Mouse (Mus musculus): Measurements from ENCODE around the gene Uba7. TPM values are rescaled to one million over a fixed set of nuclear protein-coding genes. Genes with fewer than 3 reads are reported as not detected.

The Uba7 gene
- total RNA-seq, 2 experiments from 2014 or later = 3.6 to 4.2 TPM

DNA sequence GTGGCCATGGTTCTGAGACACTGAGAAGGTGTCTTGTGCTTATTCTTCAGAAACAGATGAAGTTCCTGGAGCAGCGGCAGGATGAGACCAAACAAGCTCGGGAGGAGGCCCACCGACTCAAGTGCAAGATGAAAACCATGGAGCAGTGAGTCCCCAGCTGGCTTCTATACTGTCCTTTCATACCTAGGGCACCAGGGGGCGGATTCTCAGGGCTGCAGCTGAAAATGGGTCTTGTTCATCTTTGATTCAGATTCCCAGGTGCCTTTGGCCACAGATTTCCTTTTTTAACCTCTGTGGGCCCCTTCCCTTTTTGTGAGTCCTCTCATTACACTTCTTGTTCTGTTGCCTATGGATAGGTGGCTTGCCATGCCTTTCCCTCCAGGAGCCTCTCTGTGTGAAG, 14.4 kb upstream of the Uba7 start:
- DNase-seq (ENCODE audit: low spot score in 2 of 2) = no peak
- intact Hi-C loops (cut with DNase I) = loop anchor here (5.0 kb wide), 1 partner anchor 86 kb away; the partner anchor contains the start of gene Gmppb

DNA sequence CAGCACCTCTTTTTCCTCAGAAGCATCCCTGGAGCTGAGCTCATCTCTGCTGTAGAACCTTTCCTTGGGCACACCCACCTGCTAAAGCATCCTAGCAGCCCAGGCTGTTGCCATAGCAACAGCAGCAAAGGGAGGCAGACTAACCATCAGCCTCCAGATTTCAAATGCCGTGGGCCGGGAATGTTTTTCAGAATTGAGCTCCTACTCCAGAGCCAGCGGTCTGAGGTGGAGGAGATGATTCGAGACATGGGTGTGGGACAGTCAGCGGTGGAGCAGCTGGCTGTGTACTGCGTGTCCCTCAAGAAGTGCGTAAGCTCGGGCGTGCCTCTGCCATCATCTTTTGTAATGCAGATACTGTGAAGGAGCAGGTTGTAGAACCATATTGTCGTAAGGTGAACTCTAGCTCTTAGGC, 13.9 kb upstream of the Uba7 start:
- intact Hi-C loops (cut with DNase I) = loop anchor here (5.0 kb wide), 1 partner anchor 86 kb away; the partner anchor contains the start of gene Gmppb

DNA sequence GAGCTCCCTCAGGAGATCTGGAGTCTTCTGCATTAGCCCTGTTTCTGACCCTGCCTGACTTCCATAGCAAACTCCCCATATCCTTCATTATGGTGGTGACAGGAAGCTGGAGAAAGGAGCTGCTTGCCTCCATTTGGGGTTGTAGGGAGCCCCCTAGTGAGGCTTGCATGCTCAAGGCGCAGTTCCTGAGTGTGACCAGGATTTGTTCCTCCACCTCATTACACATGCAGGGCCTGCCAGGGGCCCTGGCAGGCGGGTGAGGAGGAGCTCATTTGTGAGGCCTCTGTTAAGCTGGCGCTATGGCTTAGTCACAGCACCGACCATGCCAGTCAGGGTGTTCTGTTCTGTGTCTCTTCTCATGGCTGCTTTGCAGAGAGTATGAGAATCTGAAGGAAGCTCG, 13.4 kb upstream of the Uba7 start:
- DNase-seq (ENCODE audit: low spot score in 2 of 2) = peak; percentile 73 to 87
- intact Hi-C loops (cut with DNase I) = loop anchor here (2.0 to 5.0 kb wide), 2 partner anchors 57 to 85 kb away; partner anchors contain the start of gene Gmppb

More for the DNA sequence above, 13.9 kb upstream of the Uba7 start:
- peak; percentile 86 to 93 for DNase-seq (ENCODE audit: low spot score in 2 of 2)

DNA sequence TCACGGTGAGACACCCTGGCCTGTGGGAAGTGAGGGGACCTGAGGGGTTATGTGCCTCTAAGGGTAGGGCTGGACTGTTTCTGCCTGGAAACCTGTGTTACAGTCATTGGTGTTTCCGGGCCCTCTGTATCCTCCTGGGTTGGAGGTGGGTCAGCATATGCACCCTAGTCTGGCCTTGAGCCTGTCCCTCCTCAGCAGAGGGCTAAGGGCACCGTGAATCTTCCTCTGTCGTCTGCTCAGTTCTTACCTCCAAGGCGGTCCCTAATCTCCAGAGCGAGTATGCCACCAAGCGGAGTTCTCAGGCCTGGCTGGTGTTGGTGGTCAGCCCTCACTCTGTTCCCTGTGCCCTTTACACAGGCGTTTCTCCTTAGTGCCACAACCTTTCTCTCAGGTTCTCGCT, 12.4 kb upstream of the Uba7 start:
- intact Hi-C loops (cut with DNase I) = loop anchor here (2.0 to 5.0 kb wide), 2 partner anchors 58 to 84 kb away; partner anchors contain the start of gene Gmppb
- no peak for DNase-seq (ENCODE audit: low spot score in 2 of 2)

DNA sequence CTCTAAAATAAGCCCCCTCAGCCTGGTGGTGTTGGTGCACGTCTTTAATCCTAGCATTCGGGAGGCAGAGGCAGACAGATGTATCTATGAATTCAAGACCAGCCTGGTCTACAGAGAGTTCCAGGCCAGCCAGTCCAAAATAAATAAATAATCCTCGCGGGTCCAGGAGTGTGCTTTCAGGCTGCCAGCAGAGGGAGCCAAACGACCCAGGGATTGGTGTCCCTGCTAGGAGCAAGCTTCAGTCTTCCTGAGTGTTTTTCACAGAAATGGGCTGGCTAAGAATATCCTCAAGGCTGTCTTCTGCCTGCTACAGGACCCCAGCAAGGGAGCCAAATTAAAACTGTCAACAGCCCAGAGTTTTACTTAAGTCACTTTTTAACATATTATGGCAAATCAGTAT, 11.6 kb upstream of the Uba7 start:
- peak; percentile 75 to 88 for DNase-seq (ENCODE audit: low spot score in 2 of 2)
- intact Hi-C loops (cut with DNase I) = loop anchor here (2.0 to 5.0 kb wide), 2 partner anchors 59 to 84 kb away; partner anchors contain the start of gene Gmppb

DNA sequence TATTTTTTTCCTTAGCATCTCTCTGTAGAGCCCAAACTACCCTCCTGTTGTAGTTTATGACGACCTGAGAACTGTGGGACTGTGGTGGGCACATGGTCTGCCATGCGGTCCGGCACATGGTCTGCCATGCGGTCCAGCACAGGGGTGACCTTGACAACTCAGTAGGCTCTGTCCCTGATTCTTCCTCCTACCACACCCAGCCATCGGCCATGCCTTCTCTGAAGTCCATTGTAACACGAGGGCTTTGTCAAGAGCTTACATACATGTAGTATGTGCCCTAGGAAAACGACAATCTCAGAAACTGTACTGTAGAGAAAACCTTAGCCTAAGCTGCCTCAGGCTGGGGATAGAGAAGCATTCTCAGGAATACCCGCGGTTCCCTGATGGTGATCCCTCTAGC, 10.6 kb upstream of the Uba7 start:
- intact Hi-C loops (cut with DNase I) = loop anchor here (5.0 kb wide), 1 partner anchor 83 kb away; the partner anchor contains the start of gene Gmppb
- DNase-seq (ENCODE audit: low spot score in 2 of 2) = no peak

DNA sequence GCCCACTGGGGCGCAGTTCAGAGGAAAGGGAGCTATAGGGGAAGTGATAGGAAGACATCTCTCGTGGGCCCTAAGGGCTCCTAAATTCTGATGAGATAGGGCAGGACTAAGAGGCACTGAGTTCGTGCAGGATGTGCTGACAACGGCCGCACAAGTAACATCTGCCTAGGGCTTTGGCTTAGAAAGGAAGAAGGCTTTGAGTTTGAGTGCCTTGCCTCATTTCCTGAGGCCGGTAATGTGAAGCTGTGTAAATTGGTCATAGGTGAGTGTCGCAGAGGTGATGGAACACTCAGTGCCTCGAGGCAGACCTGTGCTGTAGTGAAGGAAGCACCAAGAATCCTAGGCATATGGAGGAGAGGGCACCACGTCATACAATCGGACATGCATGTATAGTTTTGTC, 8.6 kb upstream of the Uba7 start:
- intact Hi-C loops (cut with DNase I) = no loop called here
- DNase-seq (ENCODE audit: low spot score in 2 of 2) = no peak

DNA sequence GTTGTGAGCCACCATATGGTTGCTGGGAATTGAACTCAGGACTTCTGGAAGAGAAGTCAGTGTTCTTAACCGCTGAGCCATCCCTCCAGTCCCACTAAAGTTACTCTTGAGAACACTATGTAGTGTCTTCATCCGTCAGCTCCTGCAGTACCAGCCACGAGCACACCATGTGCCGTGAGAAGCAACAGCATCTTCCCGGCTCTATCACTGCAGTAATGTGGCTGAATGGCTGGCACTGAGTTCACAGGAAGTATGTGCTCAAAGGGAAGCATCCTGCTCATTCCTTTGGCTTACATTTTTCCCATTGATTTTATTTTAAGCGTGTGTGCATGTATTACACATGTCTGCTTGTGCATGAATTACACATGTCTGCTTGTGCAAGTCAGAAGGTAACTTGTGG, 7.9 kb upstream of the Uba7 start:
- DNase-seq (ENCODE audit: low spot score in 2 of 2) = no peak
- intact Hi-C loops (cut with DNase I) = no loop called here

DNA sequence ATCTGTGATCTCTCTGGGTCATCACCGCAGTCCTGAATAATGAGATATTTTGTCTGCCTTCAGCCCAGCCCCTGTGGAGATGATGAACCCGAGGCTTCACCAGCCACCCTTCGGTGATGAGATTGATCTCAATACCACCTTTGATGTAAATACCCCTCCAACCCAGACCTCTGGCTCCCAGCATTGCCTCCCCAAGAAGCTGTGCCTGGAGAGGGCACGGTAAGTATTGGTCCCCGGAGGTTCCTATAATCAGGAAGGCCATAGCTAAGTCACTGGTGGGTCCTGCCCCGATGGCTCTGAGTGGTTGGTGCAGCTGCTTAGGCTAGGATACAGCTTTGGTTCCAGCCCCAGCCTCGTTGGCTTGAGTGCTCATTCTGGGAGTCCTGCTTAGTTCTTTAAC, 6.8 kb upstream of the Uba7 start:
- intact Hi-C loops (cut with DNase I) = no loop called here
- no peak for DNase-seq (ENCODE audit: low spot score in 2 of 2)

DNA sequence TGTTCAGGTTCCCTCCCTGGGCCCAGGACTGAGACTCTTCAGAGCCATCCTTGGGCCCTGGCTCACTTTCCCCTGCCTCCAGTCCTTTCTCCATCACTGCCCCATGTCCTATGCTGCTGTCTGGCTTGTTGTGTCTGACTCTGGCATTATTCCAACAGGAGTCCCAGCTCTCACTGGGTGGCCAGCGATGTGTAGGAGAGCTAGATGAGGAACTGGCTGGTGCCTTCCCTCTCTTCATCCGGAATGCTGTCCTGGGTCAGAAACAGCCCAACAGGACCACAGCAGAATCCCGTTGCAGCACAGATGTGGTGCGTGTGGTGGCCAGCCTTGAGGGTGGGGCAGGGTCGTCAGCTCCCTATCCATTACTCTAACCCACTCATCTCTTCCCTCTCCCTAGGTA, 5.0 kb upstream of the Uba7 start:
- no peak for DNase-seq (ENCODE audit: low spot score in 2 of 2)
- intact Hi-C loops (cut with DNase I) = no loop called here

DNA sequence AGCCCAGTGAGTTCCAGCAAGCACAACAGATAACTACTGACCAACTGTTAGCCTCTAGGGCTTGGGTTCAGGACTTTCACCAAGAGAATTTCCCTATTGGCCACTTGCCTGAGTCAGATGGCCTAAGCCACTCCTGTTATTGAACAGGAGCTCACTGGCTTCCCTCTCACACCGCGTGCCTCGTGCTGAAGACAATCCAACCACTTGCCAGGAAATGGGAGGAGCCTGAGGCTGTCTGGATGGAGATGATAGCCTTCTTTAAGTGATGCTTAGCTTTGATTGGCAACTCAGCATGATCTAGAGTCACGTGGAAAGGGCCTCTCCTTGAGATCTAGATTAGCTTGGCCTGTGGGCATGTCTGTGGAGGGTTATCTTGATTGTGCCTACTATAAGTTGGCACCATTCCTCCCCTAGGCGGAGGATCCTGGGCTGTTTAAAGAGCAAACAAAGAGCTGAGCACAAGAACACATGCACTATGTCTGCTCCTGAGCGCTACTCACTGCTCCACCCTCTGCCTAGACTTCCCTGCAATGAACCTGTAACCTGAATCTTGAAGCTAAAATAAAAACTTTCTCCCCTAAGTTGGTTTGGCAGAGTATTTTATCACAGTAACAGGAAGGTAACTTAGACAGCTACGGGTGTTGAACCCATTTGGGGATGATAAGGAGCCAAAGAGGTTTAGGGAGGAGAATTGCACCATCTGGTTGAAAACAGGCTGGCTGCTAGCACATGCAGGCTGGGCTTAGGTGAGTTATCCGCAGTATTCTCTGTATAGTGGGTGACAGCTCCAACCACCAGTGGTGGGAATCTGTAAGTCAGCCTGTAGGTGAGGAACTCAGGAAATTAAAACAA, 3.4 kb upstream of the Uba7 start:
- no peak for DNase-seq (ENCODE audit: low spot score in 2 of 2)
- intact Hi-C loops (cut with DNase I) = no loop called here

DNA sequence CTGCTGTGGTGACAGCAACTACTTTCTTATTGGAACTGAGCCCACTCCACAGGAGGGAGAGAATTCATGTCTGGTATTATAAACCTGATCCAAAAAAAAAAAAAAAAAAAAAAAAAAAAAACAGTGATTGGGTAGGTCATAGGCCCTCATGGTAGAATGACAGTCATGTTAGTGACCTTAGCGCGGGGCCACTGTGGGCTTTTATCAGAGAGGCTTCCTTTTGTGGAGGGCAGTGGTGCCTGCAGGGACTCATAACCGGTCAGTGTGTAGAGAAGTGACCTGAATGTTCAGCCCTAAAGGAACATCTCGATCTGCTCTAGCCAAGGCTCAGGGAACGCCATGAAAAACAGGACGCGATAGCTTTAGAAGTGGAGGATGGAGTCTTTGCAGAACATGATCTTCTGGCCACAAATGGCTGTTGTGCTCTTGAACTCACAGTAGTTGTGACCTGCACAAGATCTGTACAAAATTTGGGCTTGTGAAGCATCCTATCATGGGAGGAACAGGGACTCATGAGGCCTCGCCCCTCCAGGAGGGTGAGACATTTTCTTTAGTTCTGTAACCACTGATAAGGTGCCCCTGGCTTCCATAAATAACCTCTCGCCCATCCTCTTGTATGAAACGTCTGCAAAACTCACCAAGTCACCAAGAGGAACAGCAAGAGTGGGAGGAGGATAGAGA, 674 bp upstream of the Uba7 start:
- intact Hi-C loops (cut with DNase I) = no loop called here
- no peak for DNase-seq (ENCODE audit: low spot score in 2 of 2)

DNA sequence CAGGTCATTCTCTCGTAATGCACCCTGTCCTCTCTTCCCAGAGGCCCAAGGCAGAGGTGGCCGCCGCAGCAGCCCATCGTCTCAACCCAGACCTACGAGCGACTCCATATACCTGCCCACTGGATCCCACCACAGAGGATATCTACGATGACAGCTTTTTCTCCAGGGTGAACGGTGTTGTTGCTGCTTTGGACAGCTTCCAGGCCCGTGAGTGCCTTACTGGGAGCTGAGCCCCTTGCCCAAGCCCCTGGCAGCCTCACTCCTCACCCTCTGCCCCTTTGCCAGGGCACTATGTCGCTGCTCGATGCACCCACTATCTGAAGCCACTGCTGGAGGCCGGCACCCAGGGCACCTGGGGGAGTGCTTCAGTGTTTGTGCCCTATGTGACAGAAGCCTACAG, 3.5 kb downstream of the Uba7 start:
- intact Hi-C loops (cut with DNase I) = no loop called here

DNA sequence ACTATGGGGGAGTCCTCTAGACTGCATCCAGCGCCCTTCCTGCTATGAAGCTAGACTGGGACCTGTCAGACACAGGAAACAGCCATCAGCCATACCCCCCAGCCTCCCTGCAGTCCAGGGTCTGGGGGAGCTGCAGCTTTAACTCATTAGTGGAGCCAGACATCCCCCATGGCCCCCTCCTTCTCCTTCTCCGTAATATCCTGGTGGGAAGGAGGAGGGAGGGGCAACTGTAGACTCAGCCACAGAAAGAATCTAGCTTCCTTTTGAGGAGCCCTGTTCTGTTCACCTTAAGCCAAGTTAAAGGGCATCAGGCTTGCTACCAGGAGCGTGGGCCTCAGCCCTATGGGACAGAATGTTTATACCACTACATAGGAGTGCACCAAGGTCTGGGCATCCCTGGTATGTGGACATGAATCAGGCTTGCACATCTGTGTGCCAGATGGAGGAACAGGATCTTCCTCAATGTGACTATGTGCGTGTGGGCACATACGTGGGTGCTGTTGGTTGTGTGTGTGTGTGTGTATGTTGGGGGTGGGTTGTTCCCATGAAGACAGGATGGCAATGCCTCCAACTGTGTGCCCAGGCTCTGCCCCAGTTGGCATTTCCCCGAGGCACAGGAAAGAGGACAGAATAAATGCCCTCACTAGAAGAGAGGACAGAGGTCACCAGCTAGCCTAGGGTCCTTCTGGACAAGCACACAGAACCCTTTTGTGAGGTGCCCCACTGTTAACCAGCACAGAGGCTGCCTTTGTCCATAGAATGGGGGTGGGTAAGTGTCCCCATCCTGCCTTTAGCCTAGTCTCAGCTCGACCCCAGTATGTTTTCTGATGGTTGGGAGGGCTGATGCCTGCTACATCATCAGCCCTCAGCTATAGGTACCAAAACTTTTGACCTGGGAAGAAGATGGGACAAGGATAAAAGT, 6.6 kb downstream of the Uba7 start:
- DNase-seq (ENCODE audit: low spot score in 2 of 2) = peak; percentile 44 to 64
- intact Hi-C loops (cut with DNase I) = no loop called here

More for the DNA sequence above, 3.5 kb downstream of the Uba7 start:
- DNase-seq (ENCODE audit: low spot score in 2 of 2) = no peak

DNA sequence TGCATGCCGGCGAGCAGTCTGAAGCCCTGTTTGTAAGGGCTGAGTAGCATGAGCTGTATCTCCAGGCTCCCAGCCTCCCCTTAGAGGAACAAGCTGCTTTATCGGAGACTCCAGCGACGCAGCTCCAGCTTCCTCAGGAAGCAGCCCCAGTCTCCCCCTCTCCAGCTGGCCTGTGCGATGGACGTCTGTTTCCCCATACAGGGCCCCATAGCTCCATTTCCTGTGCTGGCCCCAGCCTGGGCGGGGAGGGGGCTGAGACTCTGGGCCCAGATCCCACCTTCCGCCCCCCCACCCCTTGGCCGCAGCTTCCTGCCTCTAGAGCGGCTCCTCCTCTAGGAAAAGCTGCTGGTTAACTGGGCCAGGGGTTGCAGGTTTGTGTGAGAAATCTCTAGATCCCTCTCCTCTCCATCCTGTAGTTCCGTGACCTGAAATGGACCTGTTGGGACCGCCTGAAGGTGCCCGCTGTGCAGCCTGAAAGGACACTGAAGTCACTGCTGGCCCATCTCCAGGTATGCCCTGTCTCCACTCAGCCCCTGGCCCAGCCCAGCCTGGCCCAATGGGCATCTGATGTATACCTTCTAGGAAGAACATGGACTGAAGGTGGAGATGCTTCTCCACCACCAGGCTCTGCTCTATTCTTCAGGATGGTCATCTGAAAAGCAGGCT, 7.5 kb downstream of the Uba7 start, which contains the start of gene Gm20661:
TSS of gene Gm20661 (plus strand) at position 378 of the 666 bp plus-strand sequence.
- intact Hi-C loops (cut with DNase I) = no loop called here
- peak; percentile 58 to 62 for DNase-seq (ENCODE audit: low spot score in 2 of 2)

DNA sequence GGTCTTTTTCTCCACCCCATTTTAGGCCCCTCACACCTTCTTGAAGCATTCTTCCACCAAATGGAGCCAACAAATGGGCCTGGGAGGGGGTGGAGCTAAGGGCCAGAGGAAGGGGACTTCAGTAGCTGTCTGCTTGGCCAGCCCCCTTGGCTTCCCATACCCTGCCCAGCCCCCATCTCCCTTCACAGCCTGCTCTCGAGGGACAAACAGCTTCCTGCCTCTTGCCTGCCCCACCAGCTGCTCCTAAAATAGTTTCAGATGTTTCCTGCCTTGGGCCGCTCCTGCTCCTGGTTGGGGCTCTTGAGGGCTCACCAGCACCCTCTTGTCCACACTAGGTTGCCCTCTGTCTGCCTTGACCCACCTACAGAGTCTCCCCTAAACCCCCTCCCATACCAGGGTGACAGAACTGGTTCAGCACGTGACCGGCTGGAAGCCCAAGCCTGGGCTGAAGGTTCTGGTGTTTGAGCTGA, 8.2 kb downstream of the Uba7 start:
- intact Hi-C loops (cut with DNase I) = no loop called here
- peak; percentile 53 to 75 for DNase-seq (ENCODE audit: low spot score in 2 of 2)

DNA sequence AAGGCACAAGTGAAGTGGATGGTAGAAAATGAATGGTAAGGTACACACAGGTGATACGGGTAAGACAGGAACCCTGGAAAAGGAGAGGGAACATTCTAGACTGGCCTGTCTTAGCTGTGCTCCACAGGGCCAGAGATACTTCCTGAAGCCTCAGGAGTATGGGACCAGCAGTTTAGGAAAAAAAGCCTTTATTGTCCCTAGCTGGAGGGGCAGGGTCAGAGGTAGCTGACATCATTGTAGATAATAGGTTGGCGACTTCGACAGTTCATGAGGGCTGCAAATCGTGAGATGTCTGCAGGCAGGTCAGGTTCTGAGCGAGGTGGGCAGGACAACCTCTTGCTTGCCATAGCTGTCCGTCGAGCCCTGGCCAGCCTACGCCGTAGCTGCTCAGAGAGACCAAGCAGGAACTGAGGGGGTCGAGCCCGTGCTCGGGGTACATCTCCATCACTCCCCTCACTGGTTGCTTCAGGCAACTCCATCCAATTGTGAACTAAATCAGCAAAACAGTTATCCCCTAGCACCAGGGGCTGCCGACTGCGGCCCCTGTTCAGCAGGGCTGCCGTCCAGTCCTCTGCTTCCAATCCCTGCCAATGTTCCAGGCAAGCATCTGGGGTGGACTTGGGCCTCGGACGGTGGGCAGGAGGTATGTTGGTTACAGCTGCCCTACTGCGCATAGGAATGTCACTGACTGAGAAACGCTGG, 8.9 kb downstream of the Uba7 start:
- intact Hi-C loops (cut with DNase I) = no loop called here
- DNase-seq (ENCODE audit: low spot score in 2 of 2) = no peak

DNA sequence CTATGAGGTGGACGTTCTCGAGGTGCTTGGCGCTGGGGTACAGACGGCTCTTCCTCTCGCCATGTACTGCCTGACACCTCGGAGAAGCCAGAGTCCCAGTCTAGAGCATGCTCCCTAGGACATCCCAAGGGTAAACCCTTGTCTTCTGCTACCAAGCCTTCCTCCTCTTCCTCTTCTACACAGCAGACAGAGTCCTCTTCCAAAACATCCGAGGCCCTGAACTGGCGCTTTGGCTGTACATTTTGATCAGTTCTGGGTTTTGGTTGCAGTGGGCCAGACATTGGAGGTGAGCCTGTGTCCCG, 9.4 kb downstream of the Uba7 start:
- no peak for DNase-seq (ENCODE audit: low spot score in 2 of 2)
- intact Hi-C loops (cut with DNase I) = no loop called here
